Mouse (Mus musculus) olfactory bulb, adult 2 months (tissue): Measurements from ENCODE around the gene Gabrg3. TPM values are rescaled to one million over a fixed set of nuclear protein-coding genes. Genes with fewer than 3 reads are reported as not detected.

Experiments
- H3K27ac ChIP-seq: fragments of 200-500 bp; 2 replicates; pipeline ENCODE4 v1.5.1; 2012; ENCODE audit warnings: low read depth, low read length; ENCODE audit not compliant: insufficient read depth
- H3K4me1 ChIP-seq: fragments of 200-500 bp; 2 replicates; pipeline ENCODE4 v1.6.1; 2012; ENCODE audit warnings: low read length; ENCODE audit not compliant: control insufficient read depth, insufficient read depth
- H3K4me3 ChIP-seq: fragments of 200-500 bp; 2 replicates; pipeline ENCODE4 v1.5.1; 2012; ENCODE audit warnings: mild to moderate bottlenecking, low read depth, low read length, moderate library complexity; ENCODE audit not compliant: insufficient read depth
- CTCF ChIP-seq: fragments of 200-500 bp; IDR thresholded peaks from 2 replicates; pipeline ENCODE4 v1.5.1; 2012; ENCODE audit warnings: low read depth, mild to moderate bottlenecking, low read length, moderate library complexity; ENCODE audit not compliant: insufficient read depth
- POLR2A ChIP-seq: fragments of 200-500 bp; IDR thresholded peaks from 2 replicates; pipeline ENCODE4 v1.6.1; 2012; ENCODE audit warnings: mild to moderate bottlenecking, low read depth, low read length, moderate library complexity; ENCODE audit not compliant: insufficient read depth
- WGBS: fragments of 180-500 bp; shearing (Covaris S2); methylation state at CpG from one replicate; pipeline ENCODE4 v1.1.7; 2018; 5-methylcytosine and 5-hydroxymethylcytosine counted together
- polyA plus RNA-seq: library from polyadenylated mRNA; stranded (reverse); fragments of >200 nt; gene quantifications from 2 replicates; pipeline ENCODE4 v1.2.4, GENCODE M21; 2012; ENCODE audit warnings: low replicate concordance; ENCODE audit not compliant: missing spikeins, insufficient read depth, insufficient read length

Gene Gabrg3
- polyA plus RNA-seq, 1 experiment = not detected

GRCm38 (mm10) chr7:56867314-56868075 is 519.5 kb downstream of the Gabrg3 start:
- no peak for TF ChIP-seq POLR2A
- no peak for TF ChIP-seq CTCF
- Histone ChIP-seq H3K4me1 (no peaks in the 10 kb centered on the region), H3K4me3 (no peak overlapping the region), H3K27ac (no peak overlapping the region)
- WGBS = 77% methylated on average over 1 of the region's 1 CpGs

- TF ChIP-seq CTCF (no peak), POLR2A (no peak)
- WGBS = 86% methylated on average over 5 of the region's 5 CpGs
- H3K4me1 ChIP-seq = no peaks in the 10 kb centered on the region
- H3K4me3 ChIP-seq = no peak overlapping the region
- H3K27ac ChIP-seq = no peak overlapping the region
Measured at GRCm38 (mm10) chr7:56843565-56843964, 543.4 kb downstream of the Gabrg3 start.

- Histone ChIP-seq H3K4me1 (no peaks in the 10 kb centered on the region), H3K4me3 (no peak overlapping the region), H3K27ac (no peak overlapping the region)
- no peak for TF ChIP-seq POLR2A
- TF ChIP-seq CTCF = no peak
- WGBS = 84% methylated on average over 6 of the region's 6 CpGs
Measured at GRCm38 (mm10) chr7:56825446-56825845, 561.5 kb downstream of the Gabrg3 start.

GRCm38 (mm10) chr7:56801841-56802240 is 585.1 kb downstream of the Gabrg3 start:
- Histone ChIP-seq H3K27ac (no peak overlapping the region), H3K4me3 (no peak overlapping the region), H3K4me1 (no peaks in the 10 kb centered on the region)
- TF ChIP-seq POLR2A (no peak), CTCF (no peak)
- WGBS = 88% methylated on average over 1 of the region's 1 CpGs

GRCm38 (mm10) chr7:56779122-56779521 is 607.9 kb downstream of the Gabrg3 start:
- Histone ChIP-seq H3K27ac (no peak overlapping the region), H3K4me3 (no peak overlapping the region), H3K4me1 (no peaks in the 10 kb centered on the region)
- 80% methylated on average over 1 of the region's 1 CpGs for WGBS
- TF ChIP-seq CTCF (no peak), POLR2A (no peak)

- Histone ChIP-seq H3K27ac (no peak overlapping the region), H3K4me3 (no peak overlapping the region), H3K4me1 (no peaks in the 10 kb centered on the region)
- TF ChIP-seq CTCF (no peak), POLR2A (no peak)
- 66% methylated on average over 4 of the region's 4 CpGs for WGBS
Measured at GRCm38 (mm10) chr7:56768216-56768615, 618.8 kb downstream of the Gabrg3 start.

- WGBS = 96% methylated on average over 1 of the region's 1 CpGs
- no peaks in the 10 kb centered on the region for H3K4me1 ChIP-seq
- TF ChIP-seq POLR2A (no peak), CTCF (no peak)
- H3K4me3 ChIP-seq = no peak overlapping the region
- H3K27ac ChIP-seq = no peak overlapping the region
Measured at GRCm38 (mm10) chr7:56767796-56768195, 619.2 kb downstream of the Gabrg3 start.

GRCm38 (mm10) chr7:56765612-56766445 is 621.2 kb downstream of the Gabrg3 start:
- TF ChIP-seq CTCF (no peak), POLR2A (no peak)
- no peak overlapping the region for H3K4me3 ChIP-seq
- no peak overlapping the region for H3K27ac ChIP-seq
- H3K4me1 ChIP-seq = no peaks in the 10 kb centered on the region
- 41% methylated on average over 10 of the region's 10 CpGs for WGBS

- H3K27ac ChIP-seq = no peak overlapping the region
- 69% methylated on average over 6 of the region's 6 CpGs for WGBS
- TF ChIP-seq CTCF (no peak), POLR2A (no peak)
- no peaks in the 10 kb centered on the region for H3K4me1 ChIP-seq
- H3K4me3 ChIP-seq = no peak overlapping the region
Measured at GRCm38 (mm10) chr7:56729225-56729624, 657.8 kb downstream of the Gabrg3 start.

Other genes starting within 250 kb of the Gabrg3 start
- 161 and 249 TPM in 2 replicates for gene Gabrb3, start 32.5 kb upstream of the Gabrg3 start, polyA plus RNA-seq
- not detected in 2 replicates for gene Gabra5, start 122.9 kb upstream of the Gabrg3 start, polyA plus RNA-seq